Mouse (Mus musculus): ENCODE measurements around the gene Foxi2. TPM values are rescaled to one million over a fixed set of nuclear protein-coding genes. Genes with fewer than 3 reads are reported as not detected.

Gene Foxi2
- not detected in 2 replicates for polyA plus RNA-seq (2015; fragmentation: Nextera tagmentation; extraction: Ambion mirVana)

DNA sequence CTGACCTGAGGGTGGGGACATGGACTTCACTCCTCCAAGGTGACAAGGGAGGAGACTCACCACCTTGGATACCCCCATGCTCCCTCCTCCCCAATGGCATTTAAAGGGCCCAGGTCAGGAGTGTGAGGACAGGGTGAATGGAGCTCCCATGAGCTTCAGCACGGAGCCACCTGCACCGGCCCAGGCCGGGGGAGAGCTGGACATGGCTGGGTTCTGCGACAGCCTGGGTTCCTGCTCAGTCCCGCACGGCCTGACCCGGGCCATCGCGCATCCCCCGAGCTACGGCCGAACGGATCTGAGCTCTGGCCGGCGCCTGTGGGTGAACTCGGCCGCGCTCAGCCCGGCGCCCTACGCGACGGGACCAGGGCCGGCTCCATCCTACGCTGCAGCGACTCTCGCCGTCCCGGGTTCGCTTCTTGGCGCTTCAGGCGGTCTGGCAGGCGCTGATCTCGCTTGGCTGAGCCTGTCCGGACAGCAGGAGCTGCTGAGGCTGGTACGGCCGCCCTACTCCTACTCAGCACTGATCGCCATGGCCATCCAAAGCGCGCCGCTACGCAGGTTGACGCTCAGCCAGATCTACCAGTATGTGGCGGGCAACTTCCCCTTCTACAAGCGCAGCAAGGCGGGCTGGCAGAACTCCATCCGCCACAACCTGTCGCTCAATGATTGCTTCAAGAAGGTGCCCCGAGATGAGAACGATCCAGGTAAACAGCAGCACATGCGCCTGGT lies at the start of gene Foxi2:
Gene Foxi2, plus strand, starts transcription at position 72 of the 729 bp plus-strand sequence.
- H3K4me1 ChIP-seq (ENCODE audit: control insufficient read depth, insufficient read depth, low read length), result no peaks in the 10 kb centered on the region
- no peaks in the 10 kb centered on the region for H3K36me3 ChIP-seq (ENCODE audit: control insufficient read depth, insufficient read depth, low read length)
- H3K9me3 ChIP-seq (replicated peaks; ENCODE audit: control insufficient read depth, low read length), result no peaks in the 10 kb centered on the region
- H3K4me3 ChIP-seq (replicated peaks; ENCODE audit: low read length), result no peak within 1 kb of the TSS; the same call in 1 of the 2 replicates
- H3K9ac ChIP-seq (ENCODE audit: low read length), result peak within 1 kb of the TSS; percentile 10; the same call in 1 of the 2 replicates
- H3K27ac ChIP-seq (ENCODE audit: low read length), result no peak within 1 kb of the TSS
- H3K27me3 ChIP-seq (ENCODE audit: control insufficient read depth, insufficient read depth, low read length), result peaks cover 40% of the 10 kb centered on the region
- ATAC-seq (ENCODE audit: insufficient read depth, low FRiP score), result no peak
- WGBS, result 3% methylated on average over 51 of the region's 51 CpGs
- H3K4me2 ChIP-seq (ENCODE audit: low read depth, low read length), result peak within 1 kb of the TSS; percentile 21; the same call in 1 of the 2 replicates

GRCm38 (mm10) chr7:135364606-135365005 lies 45.5 kb upstream of the Foxi2 start:
- no peaks in the 10 kb centered on the region for H3K36me3 ChIP-seq (ENCODE audit: control insufficient read depth, insufficient read depth, low read length)
- no peaks in the 10 kb centered on the region for H3K9me3 ChIP-seq (replicated peaks; ENCODE audit: control insufficient read depth, low read length)
- no peaks in the 10 kb centered on the region for H3K27me3 ChIP-seq (ENCODE audit: control insufficient read depth, insufficient read depth, low read length)
- WGBS, result 95% methylated on average over 5 of the region's 5 CpGs
- H3K4me2 ChIP-seq (ENCODE audit: low read depth, low read length), result no peak overlapping the region
- H3K9ac ChIP-seq (ENCODE audit: low read length), result no peak overlapping the region
- H3K27ac ChIP-seq (ENCODE audit: low read length), result no peak overlapping the region
- H3K4me1 ChIP-seq (ENCODE audit: control insufficient read depth, insufficient read depth, low read length), result no peaks in the 10 kb centered on the region
- H3K4me3 ChIP-seq (replicated peaks; ENCODE audit: low read length), result no peak overlapping the region
- ATAC-seq (ENCODE audit: insufficient read depth, low FRiP score), result no peak

DNA sequence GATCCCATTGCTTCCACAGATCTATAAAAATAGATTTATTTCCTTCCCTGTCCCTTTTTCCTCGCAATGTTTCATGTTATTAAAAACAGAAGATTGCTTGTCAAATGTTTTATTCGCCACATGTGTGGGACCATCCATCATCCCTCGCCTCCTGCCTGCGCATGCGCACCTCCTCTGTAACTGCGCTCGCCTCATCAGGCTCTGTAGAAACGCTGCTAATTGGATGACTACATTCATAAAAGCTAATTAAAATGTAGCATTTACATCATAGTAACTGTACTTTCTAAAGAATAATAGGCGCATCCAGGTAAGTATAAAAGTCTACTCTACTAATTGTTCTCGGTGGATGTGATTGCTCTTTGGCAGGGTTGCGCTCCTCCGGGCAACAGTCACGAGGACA lies 34.1 kb upstream of the Foxi2 start:
- H3K4me2 ChIP-seq (ENCODE audit: low read depth, low read length), result no peak overlapping the region
- ATAC-seq (ENCODE audit: insufficient read depth, low FRiP score), result no peak
- no peaks in the 10 kb centered on the region for H3K27me3 ChIP-seq (ENCODE audit: control insufficient read depth, insufficient read depth, low read length)
- H3K9ac ChIP-seq (ENCODE audit: low read length), result no peak overlapping the region
- no peak overlapping the region for H3K27ac ChIP-seq (ENCODE audit: low read length)
- H3K4me3 ChIP-seq (replicated peaks; ENCODE audit: low read length), result no peak overlapping the region
- no peaks in the 10 kb centered on the region for H3K36me3 ChIP-seq (ENCODE audit: control insufficient read depth, insufficient read depth, low read length)
- 87% methylated on average over 13 of the region's 13 CpGs for WGBS
- H3K9me3 ChIP-seq (replicated peaks; ENCODE audit: control insufficient read depth, low read length), result no peaks in the 10 kb centered on the region
- no peaks in the 10 kb centered on the region for H3K4me1 ChIP-seq (ENCODE audit: control insufficient read depth, insufficient read depth, low read length)

DNA sequence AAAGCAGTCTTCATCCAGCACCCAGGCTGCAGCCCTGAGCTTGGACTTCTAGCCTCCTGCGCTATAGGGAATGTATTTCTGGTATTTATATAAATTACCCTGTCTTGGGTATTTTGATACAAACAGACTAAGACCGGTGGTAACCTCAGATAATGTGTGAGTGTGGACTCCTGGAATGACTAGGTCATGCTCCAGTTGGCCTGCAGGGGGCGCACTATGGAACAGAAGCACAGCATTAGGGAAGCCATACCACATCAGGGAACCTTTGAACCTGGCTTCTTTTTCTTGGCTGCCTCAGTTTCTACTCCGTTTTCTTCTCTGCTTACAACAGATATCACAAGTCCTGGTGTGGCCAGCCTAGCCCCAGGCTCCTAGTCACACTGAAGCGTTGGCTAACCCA lies 33.2 kb upstream of the Foxi2 start:
- no peak for ATAC-seq (ENCODE audit: insufficient read depth, low FRiP score)
- H3K4me3 ChIP-seq (replicated peaks; ENCODE audit: low read length), result no peak overlapping the region
- no peak overlapping the region for H3K4me2 ChIP-seq (ENCODE audit: low read depth, low read length)
- 68% methylated on average over 5 of the region's 5 CpGs for WGBS
- H3K27me3 ChIP-seq (ENCODE audit: control insufficient read depth, insufficient read depth, low read length), result no peaks in the 10 kb centered on the region
- no peaks in the 10 kb centered on the region for H3K9me3 ChIP-seq (replicated peaks; ENCODE audit: control insufficient read depth, low read length)
- no peaks in the 10 kb centered on the region for H3K36me3 ChIP-seq (ENCODE audit: control insufficient read depth, insufficient read depth, low read length)
- no peaks in the 10 kb centered on the region for H3K4me1 ChIP-seq (ENCODE audit: control insufficient read depth, insufficient read depth, low read length)
- no peak overlapping the region for H3K27ac ChIP-seq (ENCODE audit: low read length)
- H3K9ac ChIP-seq (ENCODE audit: low read length), result no peak overlapping the region

GRCm38 (mm10) chr7:135378331-135378730 lies 31.8 kb upstream of the Foxi2 start:
- Histone ChIP-seq H3K4me3 (replicated peaks; ENCODE audit: low read length) (no peak overlapping the region), H3K4me2 (ENCODE audit: low read depth, low read length) (no peak overlapping the region), H3K9me3 (replicated peaks; ENCODE audit: control insufficient read depth, low read length) (no peaks in the 10 kb centered on the region), H3K27ac (ENCODE audit: low read length) (no peak overlapping the region), H3K4me1 (ENCODE audit: control insufficient read depth, insufficient read depth, low read length) (no peaks in the 10 kb centered on the region), H3K27me3 (ENCODE audit: control insufficient read depth, insufficient read depth, low read length) (no peaks in the 10 kb centered on the region), H3K36me3 (ENCODE audit: control insufficient read depth, insufficient read depth, low read length) (no peaks in the 10 kb centered on the region), H3K9ac (ENCODE audit: low read length) (no peak overlapping the region)
- 75% methylated on average over 5 of the region's 5 CpGs for WGBS
- no peak for ATAC-seq (ENCODE audit: insufficient read depth, low FRiP score)

GRCm38 (mm10) chr7:135389039-135389438 lies 21.1 kb upstream of the Foxi2 start:
- Histone ChIP-seq H3K36me3 (ENCODE audit: control insufficient read depth, insufficient read depth, low read length) (no peaks in the 10 kb centered on the region), H3K27me3 (ENCODE audit: control insufficient read depth, insufficient read depth, low read length) (no peaks in the 10 kb centered on the region), H3K4me2 (ENCODE audit: low read depth, low read length) (no peak overlapping the region), H3K27ac (ENCODE audit: low read length) (no peak overlapping the region), H3K4me1 (ENCODE audit: control insufficient read depth, insufficient read depth, low read length) (no peaks in the 10 kb centered on the region), H3K9ac (ENCODE audit: low read length) (no peak overlapping the region), H3K4me3 (replicated peaks; ENCODE audit: low read length) (no peak overlapping the region), H3K9me3 (replicated peaks; ENCODE audit: control insufficient read depth, low read length) (no peaks in the 10 kb centered on the region)
- WGBS, result 61% methylated on average over 3 of the region's 3 CpGs
- no peak for ATAC-seq (ENCODE audit: insufficient read depth, low FRiP score)

DNA sequence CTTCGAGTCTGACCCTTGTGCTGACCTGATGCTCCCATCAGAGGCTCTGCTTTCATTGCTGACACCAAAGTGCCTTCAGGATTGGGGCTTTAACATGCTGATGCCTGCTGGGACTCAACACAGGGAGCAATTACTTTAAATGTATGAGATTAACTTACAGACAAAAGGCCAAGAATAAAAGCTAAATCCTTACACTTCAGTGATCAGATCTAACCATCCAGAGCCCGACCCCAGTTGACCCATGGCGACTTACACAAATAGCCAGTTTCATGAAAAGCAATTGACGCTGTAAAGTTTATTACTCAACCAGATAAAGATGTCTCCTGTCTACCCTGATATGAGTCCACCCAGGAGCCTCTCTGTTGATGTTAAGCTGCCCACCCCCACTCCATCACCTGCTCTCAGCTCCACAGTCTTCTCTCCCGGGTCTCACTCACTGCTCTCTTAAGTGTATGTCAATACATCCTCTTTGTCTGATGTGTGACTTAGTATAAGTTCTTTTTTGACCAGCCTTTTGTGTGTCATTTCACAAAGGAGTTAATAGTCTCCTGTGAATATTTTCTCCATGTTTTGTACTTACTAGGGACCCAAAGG lies 17.1 kb upstream of the Foxi2 start:
- Histone ChIP-seq H3K9ac (ENCODE audit: low read length) (no peak overlapping the region), H3K4me2 (ENCODE audit: low read depth, low read length) (no peak overlapping the region), H3K36me3 (ENCODE audit: control insufficient read depth, insufficient read depth, low read length) (no peaks in the 10 kb centered on the region), H3K27me3 (ENCODE audit: control insufficient read depth, insufficient read depth, low read length) (no peaks in the 10 kb centered on the region), H3K4me3 (replicated peaks; ENCODE audit: low read length) (no peak overlapping the region), H3K4me1 (ENCODE audit: control insufficient read depth, insufficient read depth, low read length) (no peaks in the 10 kb centered on the region), H3K9me3 (replicated peaks; ENCODE audit: control insufficient read depth, low read length) (no peaks in the 10 kb centered on the region), H3K27ac (ENCODE audit: low read length) (no peak overlapping the region)
- no peak for ATAC-seq (ENCODE audit: insufficient read depth, low FRiP score)
- 22% methylated on average over 5 of the region's 5 CpGs for WGBS

- Histone ChIP-seq H3K4me2 (ENCODE audit: low read depth, low read length) (no peak overlapping the region), H3K27me3 (ENCODE audit: control insufficient read depth, insufficient read depth, low read length) (no peaks in the 10 kb centered on the region), H3K9me3 (replicated peaks; ENCODE audit: control insufficient read depth, low read length) (no peaks in the 10 kb centered on the region), H3K36me3 (ENCODE audit: control insufficient read depth, insufficient read depth, low read length) (no peaks in the 10 kb centered on the region), H3K9ac (ENCODE audit: low read length) (no peak overlapping the region), H3K4me1 (ENCODE audit: control insufficient read depth, insufficient read depth, low read length) (no peaks in the 10 kb centered on the region), H3K27ac (ENCODE audit: low read length) (no peak overlapping the region), H3K4me3 (replicated peaks; ENCODE audit: low read length) (no peak overlapping the region)
- WGBS, result 89% methylated on average over 3 of the region's 3 CpGs
- no peak for ATAC-seq (ENCODE audit: insufficient read depth, low FRiP score)
Observed at GRCm38 (mm10) chr7:135394436-135394835, 15.7 kb upstream of the Foxi2 start.

DNA sequence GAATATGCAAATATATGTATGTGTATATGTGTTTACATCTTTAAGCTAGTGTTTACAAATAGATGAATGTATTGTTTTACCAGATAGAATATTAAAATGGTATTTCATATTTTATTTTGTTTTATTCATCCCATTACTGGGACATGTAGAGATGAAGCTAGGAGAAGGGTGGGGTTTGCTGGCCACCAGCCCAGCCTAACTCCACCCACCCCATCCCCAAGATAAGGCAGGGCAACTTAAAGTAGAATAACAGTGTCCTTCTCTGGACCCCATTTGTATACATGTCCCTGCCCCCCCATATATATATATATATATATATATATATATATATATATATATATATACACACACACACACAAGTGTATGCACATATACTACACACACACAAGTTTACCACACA lies 14.9 kb upstream of the Foxi2 start:
- H3K36me3 ChIP-seq (ENCODE audit: control insufficient read depth, insufficient read depth, low read length), result no peaks in the 10 kb centered on the region
- no peak overlapping the region for H3K9ac ChIP-seq (ENCODE audit: low read length)
- H3K27ac ChIP-seq (ENCODE audit: low read length), result no peak overlapping the region
- no peaks in the 10 kb centered on the region for H3K27me3 ChIP-seq (ENCODE audit: control insufficient read depth, insufficient read depth, low read length)
- no peaks in the 10 kb centered on the region for H3K4me1 ChIP-seq (ENCODE audit: control insufficient read depth, insufficient read depth, low read length)
- no peak overlapping the region for H3K4me3 ChIP-seq (replicated peaks; ENCODE audit: low read length)
- H3K4me2 ChIP-seq (ENCODE audit: low read depth, low read length), result no peak overlapping the region
- no peak for ATAC-seq (ENCODE audit: insufficient read depth, low FRiP score)
- no peaks in the 10 kb centered on the region for H3K9me3 ChIP-seq (replicated peaks; ENCODE audit: control insufficient read depth, low read length)
